Mouse (Mus musculus) stomach, embryonic 15.5 days (tissue): ENCODE measurements around the gene Myo1e. TPM values are rescaled to one million over a fixed set of nuclear protein-coding genes. Genes with fewer than 3 reads are reported as not detected.

Source experiments
- ATAC-seq: fragments of 200-750 bp; cut with Nextera tagmentation; 2 replicates; pipeline ENCODE4 v1.8.0; 2017; ENCODE audit warnings: low read depth, moderate number of reproducible peaks, moderate TSS enrichment; ENCODE audit not compliant: insufficient read depth, low FRiP score
- H3K27ac ChIP-seq: fragments of 300-500 bp; sonication (generic); 2 replicates; pipeline ENCODE4 v1.5.1; 2015; ENCODE audit warnings: mild to moderate bottlenecking, inconsistent platforms
- H3K27me3 ChIP-seq: fragments of 300-500 bp; sonication (generic); replicated peaks from 2 replicates; pipeline ENCODE4 v1.6.1; 2015; ENCODE audit warnings: inconsistent platforms
- H3K36me3 ChIP-seq: fragments of 300-500 bp; sonication (generic); 2 replicates; pipeline ENCODE4 v1.6.1; 2015; ENCODE audit warnings: inconsistent platforms
- H3K4me1 ChIP-seq: fragments of 300-500 bp; sonication (generic); 2 replicates; pipeline ENCODE4 v1.6.1; 2015; ENCODE audit warnings: inconsistent platforms
- H3K4me2 ChIP-seq: fragments of 300-500 bp; sonication (generic); 2 replicates; pipeline ENCODE4 v1.6.1; 2015; ENCODE audit warnings: mild to moderate bottlenecking, inconsistent platforms
- H3K4me3 ChIP-seq: fragments of 300-500 bp; sonication (generic); replicated peaks from 2 replicates; pipeline ENCODE4 v1.5.1; 2015; ENCODE audit warnings: inconsistent platforms
- H3K9ac ChIP-seq: fragments of 300-500 bp; sonication (generic); 2 replicates; pipeline ENCODE4 v1.6.1; 2015; ENCODE audit warnings: inconsistent platforms
- H3K9me3 ChIP-seq: fragments of 300-500 bp; sonication (generic); 2 replicates; pipeline ENCODE4 v1.6.1; 2016; ENCODE audit warnings: inconsistent platforms
- WGBS: fragments of 180-500 bp; shearing (Covaris S2); methylation state at CpG from one replicate; pipeline ENCODE4 v1.1.7; 2015; 5-methylcytosine and 5-hydroxymethylcytosine counted together
- polyA plus RNA-seq: library from polyadenylated mRNA; unstranded; fragments of >200 nt; fragmentation: Nextera tagmentation; extraction: Ambion mirVana; gene quantifications from 2 replicates; pipeline ENCODE4 v1.2.1, GENCODE M21; 2015

Gene Myo1e
- polyA plus RNA-seq, 1 experiment from 2014 or later = 24.2 TPM

GRCm38 (mm10) chr9:70226359-70226758 is 19.2 kb downstream of the Myo1e start:
- ATAC-seq = no peak
- H3K27me3 ChIP-seq = no peaks in the 10 kb centered on the region
- H3K9me3 ChIP-seq = no peaks in the 10 kb centered on the region
- no peak overlapping the region for H3K27ac ChIP-seq
- no peak overlapping the region for H3K9ac ChIP-seq
- no peak overlapping the region for H3K4me2 ChIP-seq
- WGBS = 83% methylated on average over 4 of the region's 4 CpGs
- H3K4me3 ChIP-seq = no peak overlapping the region
- H3K36me3 ChIP-seq = no peaks in the 10 kb centered on the region
- no peaks in the 10 kb centered on the region for H3K4me1 ChIP-seq

GRCm38 (mm10) chr9:70229823-70230222 is 22.7 kb downstream of the Myo1e start:
- H3K9me3 ChIP-seq = no peaks in the 10 kb centered on the region
- H3K27me3 ChIP-seq = no peaks in the 10 kb centered on the region
- no peaks in the 10 kb centered on the region for H3K4me1 ChIP-seq
- 50% methylated on average over 8 of the region's 8 CpGs for WGBS
- H3K4me3 ChIP-seq = no peak overlapping the region
- no peak overlapping the region for H3K9ac ChIP-seq
- no peak overlapping the region for H3K4me2 ChIP-seq
- peak; percentile 87 for ATAC-seq
- H3K27ac ChIP-seq = peak overlapping the region; percentile 71; the same call in 1 of the 2 replicates
- no peaks in the 10 kb centered on the region for H3K36me3 ChIP-seq

DNA sequence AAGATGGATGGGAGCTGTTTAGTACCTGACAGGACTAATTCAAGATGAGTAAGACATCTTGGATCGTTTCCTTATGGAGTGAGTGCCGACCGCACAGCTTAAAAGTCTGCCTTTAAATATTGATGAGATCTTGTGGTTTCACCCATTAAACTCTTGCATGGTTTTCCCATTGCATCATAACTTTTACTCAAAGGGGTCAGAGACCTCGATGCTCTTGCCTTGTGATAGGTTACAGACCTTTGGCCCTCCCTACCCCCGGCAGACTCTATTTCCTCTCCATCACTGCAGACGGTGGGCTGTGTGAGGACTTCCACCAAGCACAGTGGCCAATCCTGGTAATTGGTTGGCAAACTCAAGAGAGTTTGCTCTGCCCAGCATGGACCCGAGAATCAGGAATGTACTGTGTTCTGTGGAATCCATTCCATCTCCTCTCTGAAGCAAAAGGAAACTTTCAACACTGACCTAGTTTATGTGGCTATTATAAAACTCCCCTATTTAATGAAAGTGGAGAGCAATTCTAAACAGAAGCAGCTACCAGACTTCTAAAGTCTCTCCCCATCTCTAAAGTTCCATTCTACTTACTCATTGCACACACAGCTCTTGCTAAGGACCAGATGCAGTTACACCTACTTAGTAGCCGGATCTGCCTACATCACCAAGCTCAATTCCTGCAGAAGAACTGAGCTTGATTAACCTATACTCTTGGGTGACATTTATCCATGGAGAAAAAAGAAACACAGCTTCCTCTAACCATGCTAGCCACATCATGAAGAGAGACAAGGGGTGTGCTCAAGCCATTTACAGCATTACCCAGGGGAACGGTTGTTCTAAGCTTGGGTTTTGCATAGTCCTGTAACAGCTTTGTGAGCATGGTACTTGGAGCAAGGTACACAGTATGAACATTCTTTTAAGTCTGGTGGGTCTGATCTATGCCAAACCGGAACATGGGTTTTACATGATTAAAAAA is 25.2 kb downstream of the Myo1e start:
- Histone ChIP-seq H3K4me3 (no peak overlapping the region), H3K9ac (no peak overlapping the region), H3K36me3 (no peaks in the 10 kb centered on the region), H3K9me3 (no peaks in the 10 kb centered on the region), H3K4me1 (no peaks in the 10 kb centered on the region), H3K27ac (no peak overlapping the region), H3K27me3 (no peaks in the 10 kb centered on the region), H3K4me2 (no peak overlapping the region)
- no peak for ATAC-seq
- WGBS = 72% methylated on average over 10 of the region's 10 CpGs

DNA sequence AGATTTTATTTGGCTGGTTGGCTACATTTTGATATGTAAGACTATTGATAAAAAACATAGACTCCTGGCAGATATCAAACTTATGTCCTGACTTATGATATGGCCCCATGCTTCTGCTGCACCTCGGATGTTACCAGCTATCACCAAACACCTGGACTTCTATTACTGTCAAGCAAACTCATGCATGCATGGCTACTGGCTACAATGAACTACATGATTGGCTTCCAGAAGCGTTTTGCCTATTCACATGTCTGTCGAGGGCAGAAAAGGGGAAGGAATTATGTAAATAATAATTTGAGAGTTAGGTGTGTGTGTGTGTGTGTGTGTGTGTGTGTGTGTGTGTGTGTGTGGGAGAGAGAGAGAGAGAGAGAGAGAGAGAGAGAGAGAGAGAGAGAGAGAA is 30.0 kb downstream of the Myo1e start:
- ATAC-seq = no peak
- no peaks in the 10 kb centered on the region for H3K27me3 ChIP-seq
- H3K27ac ChIP-seq = peak overlapping the region; percentile 45; the same call in 1 of the 2 replicates
- H3K36me3 ChIP-seq = no peaks in the 10 kb centered on the region
- WGBS = 33% methylated on average over 3 of the region's 3 CpGs
- H3K4me3 ChIP-seq = no peak overlapping the region
- no peaks in the 10 kb centered on the region for H3K9me3 ChIP-seq
- peaks cover 29% of the 10 kb centered on the region; the same call in 1 of the 2 replicates for H3K4me1 ChIP-seq
- no peak overlapping the region for H3K4me2 ChIP-seq
- H3K9ac ChIP-seq = no peak overlapping the region

DNA sequence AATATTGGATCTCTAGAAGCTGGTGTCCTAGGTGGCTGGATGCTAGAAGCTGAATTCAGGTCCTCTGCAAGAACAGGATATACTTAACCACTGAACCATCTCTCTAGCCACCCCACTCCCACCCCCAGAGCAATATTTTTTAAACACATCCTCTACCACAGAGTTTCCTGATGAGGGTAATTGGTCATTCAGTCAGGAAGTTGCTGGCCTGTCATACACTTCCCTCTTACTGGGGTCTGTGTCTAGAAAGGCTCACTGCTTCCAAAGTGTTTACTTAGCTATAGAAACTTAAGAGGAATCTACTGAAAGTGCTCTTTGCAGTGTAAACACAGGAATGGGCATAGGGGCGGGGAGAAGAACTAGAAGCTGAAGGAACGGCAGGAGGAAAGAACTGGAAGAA is 30.4 kb downstream of the Myo1e start:
- Histone ChIP-seq H3K9me3 (no peaks in the 10 kb centered on the region), H3K4me2 (no peak overlapping the region), H3K36me3 (no peaks in the 10 kb centered on the region), H3K9ac (no peak overlapping the region), H3K4me1 (peaks cover 32% of the 10 kb centered on the region), H3K4me3 (no peak overlapping the region), H3K27ac (peak overlapping the region; percentile 45; the same call in 1 of the 2 replicates), H3K27me3 (no peaks in the 10 kb centered on the region)
- ATAC-seq = no peak; the same call in 1 of the 2 replicates
- 16% methylated on average over 2 of the region's 2 CpGs for WGBS

GRCm38 (mm10) chr9:70238391-70238790 is 31.2 kb downstream of the Myo1e start:
- 74% methylated on average over 6 of the region's 6 CpGs for WGBS
- Histone ChIP-seq H3K27me3 (no peaks in the 10 kb centered on the region), H3K9ac (no peak overlapping the region), H3K4me1 (peaks cover 38% of the 10 kb centered on the region), H3K4me3 (no peak overlapping the region), H3K27ac (peak overlapping the region; percentile 45; the same call in 1 of the 2 replicates), H3K4me2 (no peak overlapping the region), H3K9me3 (no peaks in the 10 kb centered on the region), H3K36me3 (no peaks in the 10 kb centered on the region)
- ATAC-seq = no peak

DNA sequence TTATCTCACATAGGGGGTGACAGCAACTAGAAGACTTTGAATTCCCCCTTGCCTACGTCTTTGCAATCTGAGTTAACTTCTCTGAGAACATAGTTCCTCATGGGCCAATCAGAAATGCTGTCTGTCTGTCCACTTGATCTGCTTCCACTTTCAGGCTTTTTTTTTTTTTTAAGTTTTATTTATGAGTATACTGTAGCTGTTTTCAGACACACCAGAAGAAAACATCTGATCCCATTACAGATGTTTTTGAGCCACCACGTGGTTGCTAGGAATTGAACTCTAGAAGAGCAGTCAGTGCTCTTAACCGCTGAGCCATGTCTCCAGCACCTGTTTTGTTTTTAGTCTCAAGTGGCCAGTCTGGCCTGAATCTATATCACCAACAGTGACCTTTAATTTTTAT is 32.1 kb downstream of the Myo1e start:
- H3K27ac ChIP-seq = no peak overlapping the region
- no peak overlapping the region for H3K9ac ChIP-seq
- H3K4me3 ChIP-seq = no peak overlapping the region
- no peaks in the 10 kb centered on the region for H3K27me3 ChIP-seq
- no peaks in the 10 kb centered on the region for H3K36me3 ChIP-seq
- H3K4me1 ChIP-seq = peaks cover 42% of the 10 kb centered on the region
- H3K4me2 ChIP-seq = no peak overlapping the region
- no peaks in the 10 kb centered on the region for H3K9me3 ChIP-seq
- no peak for ATAC-seq
- WGBS = 84% methylated on average over 3 of the region's 3 CpGs

- Histone ChIP-seq H3K27ac (peak overlapping the region; percentile 88), H3K27me3 (no peaks in the 10 kb centered on the region), H3K4me3 (no peak overlapping the region), H3K4me1 (peaks cover 48% of the 10 kb centered on the region), H3K4me2 (peak overlapping the region; percentile 1), H3K36me3 (no peaks in the 10 kb centered on the region), H3K9ac (no peak overlapping the region), H3K9me3 (no peaks in the 10 kb centered on the region)
- peak; percentile 17; the same call in 1 of the 2 replicates for ATAC-seq
- 24% methylated on average over 16 of the region's 16 CpGs for WGBS
Observed at GRCm38 (mm10) chr9:70240703-70241410, 33.7 kb downstream of the Myo1e start.

DNA sequence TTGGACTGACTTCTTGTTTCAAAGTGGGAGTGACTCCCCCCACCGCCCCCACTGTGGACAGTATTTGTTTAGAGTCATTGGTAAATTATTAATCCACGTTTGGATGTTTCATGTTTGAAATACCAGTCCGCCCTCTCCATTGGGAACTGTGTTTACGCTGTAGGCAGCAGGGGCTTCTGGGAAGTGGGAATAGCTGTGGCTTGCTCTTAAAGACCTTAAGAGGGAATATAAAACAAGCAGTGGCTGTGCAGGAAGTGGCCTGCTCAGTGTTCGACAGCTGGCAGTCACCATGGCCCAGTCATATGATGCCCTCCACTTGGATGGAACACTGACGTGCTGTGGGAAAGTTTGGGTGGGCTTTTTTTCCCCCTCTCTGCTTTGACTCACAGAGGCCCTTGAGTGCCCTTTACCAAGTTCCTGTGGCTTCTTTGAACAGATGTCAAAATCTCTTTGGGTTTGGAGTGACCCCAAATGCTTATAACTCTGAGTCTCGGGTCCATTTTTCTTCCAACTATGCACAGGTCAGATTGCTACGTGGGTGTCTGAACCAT is 34.3 kb downstream of the Myo1e start:
- Histone ChIP-seq H3K9me3 (no peaks in the 10 kb centered on the region), H3K27ac (peak overlapping the region; percentile 88), H3K27me3 (no peaks in the 10 kb centered on the region), H3K4me2 (peak overlapping the region; percentile 1), H3K36me3 (no peaks in the 10 kb centered on the region), H3K9ac (no peak overlapping the region), H3K4me3 (no peak overlapping the region), H3K4me1 (peaks cover 48% of the 10 kb centered on the region)
- ATAC-seq = peak; percentile 73
- 15% methylated on average over 8 of the region's 8 CpGs for WGBS

GRCm38 (mm10) chr9:70242112-70242862 is 35.1 kb downstream of the Myo1e start:
- no peaks in the 10 kb centered on the region for H3K36me3 ChIP-seq
- H3K9ac ChIP-seq = no peak overlapping the region
- 48% methylated on average over 4 of the region's 4 CpGs for WGBS
- peak overlapping the region; percentile 88 for H3K27ac ChIP-seq
- no peak overlapping the region for H3K4me3 ChIP-seq
- H3K4me1 ChIP-seq = peaks cover 48% of the 10 kb centered on the region
- H3K9me3 ChIP-seq = no peaks in the 10 kb centered on the region
- ATAC-seq = no peak
- H3K27me3 ChIP-seq = no peaks in the 10 kb centered on the region
- peak overlapping the region; percentile 28; the same call in 1 of the 2 replicates for H3K4me2 ChIP-seq

DNA sequence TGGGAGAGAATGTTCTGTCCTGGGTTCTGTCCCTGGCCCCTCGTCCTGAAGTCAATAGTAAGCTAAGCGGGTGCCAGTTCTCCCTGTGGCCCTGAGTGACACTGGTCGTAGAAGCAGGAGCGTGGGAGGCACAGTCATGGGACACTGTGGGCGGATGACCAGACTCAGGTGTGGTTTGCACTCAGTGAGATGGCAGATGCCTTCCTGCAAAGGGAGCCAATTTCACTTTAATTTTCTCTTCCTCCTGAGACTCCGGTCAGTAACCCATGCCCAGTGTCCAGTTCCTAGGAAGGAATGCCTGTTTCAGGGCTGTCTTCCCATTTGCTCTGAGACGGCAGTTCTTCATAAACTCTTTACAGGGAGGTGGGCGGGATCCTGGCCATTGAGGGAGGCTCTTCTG is 36.1 kb downstream of the Myo1e start:
- no peak overlapping the region for H3K9ac ChIP-seq
- no peaks in the 10 kb centered on the region for H3K9me3 ChIP-seq

More for the DNA sequence above, 36.1 kb downstream of the Myo1e start:
- Histone ChIP-seq H3K36me3 (no peaks in the 10 kb centered on the region), H3K4me1 (peaks cover 42% of the 10 kb centered on the region), H3K4me3 (no peak overlapping the region), H3K4me2 (no peak overlapping the region), H3K27ac (peak overlapping the region; percentile 52), H3K27me3 (no peaks in the 10 kb centered on the region)
- ATAC-seq = no peak
- WGBS = 42% methylated on average over 8 of the region's 8 CpGs
